Mouse (Mus musculus): ENCODE measurements around the gene Hydin. TPM values are rescaled to one million over a fixed set of nuclear protein-coding genes. Genes with fewer than 3 reads are reported as not detected.

The Hydin gene
- polyA plus RNA-seq, 1 experiment from 2014 or later, result 0.45 TPM

GRCm38 (mm10) chr8:110402311-110402710 lies 135.5 kb downstream of the Hydin start:
- ATAC-seq, result no peak
- Histone ChIP-seq H3K4me2 (ENCODE audit: low read length) (no peak overlapping the region), H3K9ac (ENCODE audit: low read depth, low read length) (no peak overlapping the region), H3K9me3 (replicated peaks; ENCODE audit: control insufficient read depth, low read length, poor library complexity, severe bottlenecking) (no peaks in the 10 kb centered on the region; the same call in 1 of the 2 replicates), H3K27ac (ENCODE audit: low read length) (no peak overlapping the region), H3K27me3 (ENCODE audit: control insufficient read depth, insufficient read depth, low read depth, low read length) (no peaks in the 10 kb centered on the region), H3K4me3 (ENCODE audit: low read depth, low read length) (no peak overlapping the region), H3K4me1 (ENCODE audit: control insufficient read depth, insufficient read depth, low read length) (no peaks in the 10 kb centered on the region), H3K36me3 (ENCODE audit: control insufficient read depth, insufficient read depth, low read length) (no peaks in the 10 kb centered on the region)
- WGBS, result 90% methylated on average over 6 of the region's 6 CpGs

- Histone ChIP-seq H3K4me1 (ENCODE audit: control insufficient read depth, insufficient read depth, low read length) (no peaks in the 10 kb centered on the region), H3K4me3 (ENCODE audit: low read depth, low read length) (no peak overlapping the region), H3K9me3 (replicated peaks; ENCODE audit: control insufficient read depth, low read length, poor library complexity, severe bottlenecking) (no peaks in the 10 kb centered on the region; the same call in 1 of the 2 replicates), H3K9ac (ENCODE audit: low read depth, low read length) (no peak overlapping the region), H3K36me3 (ENCODE audit: control insufficient read depth, insufficient read depth, low read length) (no peaks in the 10 kb centered on the region), H3K4me2 (ENCODE audit: low read length) (no peak overlapping the region), H3K27ac (ENCODE audit: low read length) (no peak overlapping the region), H3K27me3 (ENCODE audit: control insufficient read depth, insufficient read depth, low read depth, low read length) (no peaks in the 10 kb centered on the region)
- 86% methylated on average over 3 of the region's 3 CpGs for WGBS
- ATAC-seq, result no peak
Observed at GRCm38 (mm10) chr8:110404516-110404915, 137.7 kb downstream of the Hydin start.

GRCm38 (mm10) chr8:110415121-110415520 lies 148.3 kb downstream of the Hydin start:
- no peaks in the 10 kb centered on the region for H3K9me3 ChIP-seq (replicated peaks; ENCODE audit: control insufficient read depth, low read length, poor library complexity, severe bottlenecking)
- H3K27me3 ChIP-seq (ENCODE audit: control insufficient read depth, insufficient read depth, low read depth, low read length), result no peaks in the 10 kb centered on the region
- WGBS, result 32% methylated on average over 4 of the region's 4 CpGs
- no peak for ATAC-seq
- no peak overlapping the region for H3K27ac ChIP-seq (ENCODE audit: low read length)
- H3K4me3 ChIP-seq (ENCODE audit: low read depth, low read length), result no peak overlapping the region
- no peaks in the 10 kb centered on the region for H3K36me3 ChIP-seq (ENCODE audit: control insufficient read depth, insufficient read depth, low read length)
- H3K4me2 ChIP-seq (ENCODE audit: low read length), result no peak overlapping the region
- no peak overlapping the region for H3K9ac ChIP-seq (ENCODE audit: low read depth, low read length)
- no peaks in the 10 kb centered on the region for H3K4me1 ChIP-seq (ENCODE audit: control insufficient read depth, insufficient read depth, low read length)

- Histone ChIP-seq H3K27ac (ENCODE audit: low read length) (no peak overlapping the region), H3K9me3 (replicated peaks; ENCODE audit: control insufficient read depth, low read length, poor library complexity, severe bottlenecking) (no peaks in the 10 kb centered on the region), H3K4me1 (ENCODE audit: control insufficient read depth, insufficient read depth, low read length) (no peaks in the 10 kb centered on the region), H3K27me3 (ENCODE audit: control insufficient read depth, insufficient read depth, low read depth, low read length) (no peaks in the 10 kb centered on the region), H3K4me2 (ENCODE audit: low read length) (no peak overlapping the region), H3K4me3 (ENCODE audit: low read depth, low read length) (no peak overlapping the region), H3K9ac (ENCODE audit: low read depth, low read length) (no peak overlapping the region), H3K36me3 (ENCODE audit: control insufficient read depth, insufficient read depth, low read length) (no peaks in the 10 kb centered on the region)
- no peak for ATAC-seq
- 90% methylated on average over 3 of the region's 3 CpGs for WGBS
Observed at GRCm38 (mm10) chr8:110416931-110417330, 150.2 kb downstream of the Hydin start.

DNA sequence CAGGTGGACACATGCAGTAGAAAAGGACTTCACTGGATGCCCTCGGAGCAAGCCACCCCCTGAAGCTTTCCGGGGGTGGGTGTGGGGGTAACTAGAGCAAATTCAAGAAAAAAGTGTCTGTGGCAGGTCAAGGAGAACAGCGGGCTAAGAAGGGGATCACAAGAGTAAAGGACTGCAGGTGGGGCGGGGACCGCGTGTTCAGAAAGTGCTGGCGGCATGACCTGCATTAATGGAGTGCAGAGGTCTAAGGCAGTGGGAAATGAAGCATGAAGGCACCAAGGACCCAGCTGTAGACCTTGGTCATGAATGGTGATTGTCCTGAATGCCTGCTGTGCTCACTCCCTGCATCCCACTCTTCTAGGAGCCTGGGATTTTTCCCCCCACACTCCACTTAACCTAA lies 151.0 kb downstream of the Hydin start:
- H3K4me1 ChIP-seq (ENCODE audit: control insufficient read depth, insufficient read depth, low read length), result no peaks in the 10 kb centered on the region
- H3K27me3 ChIP-seq (ENCODE audit: control insufficient read depth, insufficient read depth, low read depth, low read length), result no peaks in the 10 kb centered on the region
- H3K9me3 ChIP-seq (replicated peaks; ENCODE audit: control insufficient read depth, low read length, poor library complexity, severe bottlenecking), result no peaks in the 10 kb centered on the region
- ATAC-seq, result no peak
- 78% methylated on average over 7 of the region's 7 CpGs for WGBS
- H3K4me3 ChIP-seq (ENCODE audit: low read depth, low read length), result no peak overlapping the region
- H3K36me3 ChIP-seq (ENCODE audit: control insufficient read depth, insufficient read depth, low read length), result no peaks in the 10 kb centered on the region
- H3K4me2 ChIP-seq (ENCODE audit: low read length), result no peak overlapping the region
- H3K9ac ChIP-seq (ENCODE audit: low read depth, low read length), result no peak overlapping the region
- no peak overlapping the region for H3K27ac ChIP-seq (ENCODE audit: low read length)

DNA sequence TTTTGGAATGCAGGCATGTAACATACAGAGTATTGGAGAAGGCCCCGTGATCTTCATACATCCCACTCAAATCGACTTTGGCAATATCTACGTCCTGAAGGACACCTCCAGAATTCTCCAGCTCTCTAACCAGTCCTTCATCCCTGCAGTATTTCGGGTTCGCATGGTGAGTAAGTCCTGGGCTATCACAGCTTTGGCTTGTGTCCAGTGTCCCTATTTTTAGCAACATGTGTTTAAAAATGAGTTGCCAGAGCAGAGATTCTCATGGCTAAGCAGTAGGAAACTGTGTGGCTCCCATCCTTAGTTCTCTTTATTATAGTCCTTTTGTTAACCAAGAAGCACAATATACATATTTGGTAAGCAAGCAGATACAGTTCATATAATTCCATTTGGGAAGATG lies 152.9 kb downstream of the Hydin start:
- no peaks in the 10 kb centered on the region for H3K27me3 ChIP-seq (ENCODE audit: control insufficient read depth, insufficient read depth, low read depth, low read length)
- no peak for ATAC-seq
- no peak overlapping the region for H3K4me3 ChIP-seq (ENCODE audit: low read depth, low read length)
- no peaks in the 10 kb centered on the region for H3K36me3 ChIP-seq (ENCODE audit: control insufficient read depth, insufficient read depth, low read length)
- H3K4me1 ChIP-seq (ENCODE audit: control insufficient read depth, insufficient read depth, low read length), result no peaks in the 10 kb centered on the region
- H3K9ac ChIP-seq (ENCODE audit: low read depth, low read length), result no peak overlapping the region
- H3K4me2 ChIP-seq (ENCODE audit: low read length), result no peak overlapping the region
- 86% methylated on average over 5 of the region's 5 CpGs for whole genome bisulfite sequencing
- no peaks in the 10 kb centered on the region for H3K9me3 ChIP-seq (replicated peaks; ENCODE audit: control insufficient read depth, low read length, poor library complexity, severe bottlenecking)
- no peak overlapping the region for H3K27ac ChIP-seq (ENCODE audit: low read length)

GRCm38 (mm10) chr8:110420221-110420620 lies 153.4 kb downstream of the Hydin start:
- H3K4me1 ChIP-seq (ENCODE audit: control insufficient read depth, insufficient read depth, low read length), result no peaks in the 10 kb centered on the region
- H3K36me3 ChIP-seq (ENCODE audit: control insufficient read depth, insufficient read depth, low read length), result no peaks in the 10 kb centered on the region
- no peak for ATAC-seq
- H3K4me3 ChIP-seq (ENCODE audit: low read depth, low read length), result no peak overlapping the region
- H3K9me3 ChIP-seq (replicated peaks; ENCODE audit: control insufficient read depth, low read length, poor library complexity, severe bottlenecking), result no peaks in the 10 kb centered on the region
- no peak overlapping the region for H3K27ac ChIP-seq (ENCODE audit: low read length)
- H3K4me2 ChIP-seq (ENCODE audit: low read length), result no peak overlapping the region
- H3K9ac ChIP-seq (ENCODE audit: low read depth, low read length), result no peak overlapping the region
- WGBS, result 92% methylated on average over 3 of the region's 3 CpGs
- H3K27me3 ChIP-seq (ENCODE audit: control insufficient read depth, insufficient read depth, low read depth, low read length), result no peaks in the 10 kb centered on the region

- 90% methylated on average over 8 of the region's 8 CpGs for WGBS
- no peaks in the 10 kb centered on the region for H3K36me3 ChIP-seq (ENCODE audit: control insufficient read depth, insufficient read depth, low read length)
- H3K27me3 ChIP-seq (ENCODE audit: control insufficient read depth, insufficient read depth, low read depth, low read length), result no peaks in the 10 kb centered on the region
- H3K4me2 ChIP-seq (ENCODE audit: low read length), result no peak overlapping the region
- H3K4me1 ChIP-seq (ENCODE audit: control insufficient read depth, insufficient read depth, low read length), result no peaks in the 10 kb centered on the region
- no peak overlapping the region for H3K9ac ChIP-seq (ENCODE audit: low read depth, low read length)
- no peak overlapping the region for H3K4me3 ChIP-seq (ENCODE audit: low read depth, low read length)
- ATAC-seq, result no peak
- no peaks in the 10 kb centered on the region for H3K9me3 ChIP-seq (replicated peaks; ENCODE audit: control insufficient read depth, low read length, poor library complexity, severe bottlenecking)
- H3K27ac ChIP-seq (ENCODE audit: low read length), result no peak overlapping the region
Observed at GRCm38 (mm10) chr8:110424146-110424545, 157.4 kb downstream of the Hydin start.

DNA sequence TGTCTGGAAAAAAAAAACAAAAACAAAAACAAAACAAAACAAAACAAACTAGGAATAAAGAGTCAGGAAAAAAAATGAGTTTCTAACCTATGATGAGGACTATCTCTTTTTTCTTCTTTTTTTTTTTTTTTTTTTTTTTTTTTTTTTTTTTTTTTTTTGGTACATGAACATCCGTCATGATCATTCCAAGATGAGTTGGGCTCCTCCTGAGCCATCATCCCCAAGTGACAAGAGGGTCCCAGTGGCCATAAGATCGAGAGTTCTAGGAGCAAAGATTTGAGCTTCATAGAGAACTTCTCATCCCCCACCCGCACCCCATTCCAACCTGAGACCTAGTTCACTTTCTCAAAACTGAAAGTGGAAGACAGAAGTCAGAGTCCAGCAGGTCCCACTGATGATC lies 164.6 kb downstream of the Hydin start:
- 87% methylated on average over 3 of the region's 3 CpGs for WGBS
- ATAC-seq, result no peak
- H3K4me1 ChIP-seq (ENCODE audit: control insufficient read depth, insufficient read depth, low read length), result no peaks in the 10 kb centered on the region
- H3K4me2 ChIP-seq (ENCODE audit: low read length), result no peak overlapping the region
- no peak overlapping the region for H3K9ac ChIP-seq (ENCODE audit: low read depth, low read length)
- H3K4me3 ChIP-seq (ENCODE audit: low read depth, low read length), result no peak overlapping the region
- H3K36me3 ChIP-seq (ENCODE audit: control insufficient read depth, insufficient read depth, low read length), result no peaks in the 10 kb centered on the region
- no peaks in the 10 kb centered on the region for H3K9me3 ChIP-seq (replicated peaks; ENCODE audit: control insufficient read depth, low read length, poor library complexity, severe bottlenecking)
- no peak overlapping the region for H3K27ac ChIP-seq (ENCODE audit: low read length)
- H3K27me3 ChIP-seq (ENCODE audit: control insufficient read depth, insufficient read depth, low read depth, low read length), result no peaks in the 10 kb centered on the region

DNA sequence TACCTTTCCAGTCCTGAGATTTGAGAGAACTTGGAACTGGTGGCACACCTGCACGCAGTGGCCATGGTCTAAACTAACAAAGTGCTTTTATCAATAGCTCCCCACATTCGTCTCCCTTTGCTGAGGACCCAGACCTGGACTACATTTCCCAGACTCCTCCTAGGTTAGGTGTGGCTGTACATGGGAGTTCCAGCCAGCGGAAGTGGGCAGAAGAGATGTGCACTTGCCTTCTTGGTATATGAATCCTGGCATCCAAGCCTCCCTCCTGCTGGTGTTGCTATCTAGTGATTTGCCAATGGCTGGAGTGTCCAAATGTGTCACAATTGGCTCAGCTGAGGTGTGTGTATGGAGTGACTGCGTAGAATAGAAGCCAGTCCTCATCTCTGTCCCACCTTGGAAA lies 173.8 kb downstream of the Hydin start:
- Histone ChIP-seq H3K4me1 (ENCODE audit: control insufficient read depth, insufficient read depth, low read length) (no peaks in the 10 kb centered on the region), H3K9ac (ENCODE audit: low read depth, low read length) (no peak overlapping the region), H3K36me3 (ENCODE audit: control insufficient read depth, insufficient read depth, low read length) (no peaks in the 10 kb centered on the region), H3K4me2 (ENCODE audit: low read length) (no peak overlapping the region), H3K27ac (ENCODE audit: low read length) (no peak overlapping the region), H3K27me3 (ENCODE audit: control insufficient read depth, insufficient read depth, low read depth, low read length) (no peaks in the 10 kb centered on the region), H3K9me3 (replicated peaks; ENCODE audit: control insufficient read depth, low read length, poor library complexity, severe bottlenecking) (no peaks in the 10 kb centered on the region), H3K4me3 (ENCODE audit: low read depth, low read length) (no peak overlapping the region)
- no peak for ATAC-seq
- WGBS, result 80% methylated on average over 4 of the region's 4 CpGs
